8 mouse cellular contexts compared by ENCODE assay signal in genomic region chr5:134650926-134651325, GRCm38 (mm10). TPM values are rescaled to one million over a fixed set of nuclear protein-coding genes. Genes with fewer than 3 reads are reported as not detected.
DNase-seq lines count a peak whose midpoint lies in the region; ATAC-seq and TF ChIP-seq lines count a peak whose summit lies in the region.

No protein-coding gene starts in this region.

- no peak overlapping the region for H3K4me3 ChIP-seq in forebrain, embryonic 14.5 days (ENCODE audit: low read depth, low read length)
- no peak overlapping the region for H3K4me3 ChIP-seq in forebrain, embryonic 15.5 days
- H3K4me3 ChIP-seq in neural tube, embryonic 15.5 days (replicated peaks): no peak overlapping the region
- H3K4me3 ChIP-seq in neural tube, embryonic 11.5 days (ENCODE audit: low read depth, low read length): no peak overlapping the region

- H3K4me1 ChIP-seq in forebrain, embryonic 14.5 days (ENCODE audit: control insufficient read depth, insufficient read depth, low read length): no peaks in the 10 kb centered on the region
- 0 out of 2 replicates have a peak, but pooled peaks cover 4% of the 10 kb centered on the region for H3K4me1 ChIP-seq in forebrain, embryonic 15.5 days
- H3K4me1 ChIP-seq in neural tube, embryonic 15.5 days: no peaks in the 10 kb centered on the region
- no peaks in the 10 kb centered on the region for H3K4me1 ChIP-seq in neural tube, embryonic 11.5 days (ENCODE audit: control insufficient read depth, insufficient read depth, low read length)

- no peaks in the 10 kb centered on the region for H3K9me3 ChIP-seq in forebrain, embryonic 14.5 days (replicated peaks; ENCODE audit: control insufficient read depth, low read length)
- no peaks in the 10 kb centered on the region for H3K9me3 ChIP-seq in forebrain, embryonic 15.5 days
- no peaks in the 10 kb centered on the region for H3K9me3 ChIP-seq in neural tube, embryonic 15.5 days (replicated peaks)
- no peaks in the 10 kb centered on the region for H3K9me3 ChIP-seq in neural tube, embryonic 11.5 days (ENCODE audit: control insufficient read depth, low read length)

- no peaks in the 10 kb centered on the region for H3K36me3 ChIP-seq in forebrain, embryonic 14.5 days (ENCODE audit: control insufficient read depth, insufficient read depth, low read length)
- no peaks in the 10 kb centered on the region for H3K36me3 ChIP-seq in forebrain, embryonic 15.5 days
- H3K36me3 ChIP-seq in neural tube, embryonic 15.5 days: no peaks in the 10 kb centered on the region; the same call in 1 of the 2 replicates
- H3K36me3 ChIP-seq in neural tube, embryonic 11.5 days (ENCODE audit: control insufficient read depth, insufficient read depth, low read length): no peaks in the 10 kb centered on the region

- peak; percentile 55; the same call in 1 of the 2 replicates for TF ChIP-seq CTCF in brain, embryonic 14.5 days (IDR thresholded peaks at IDR 0.05; ENCODE audit: borderline replicate concordance, extremely low read depth, insufficient read depth, insufficient read length)

- ATAC-seq in forebrain, embryonic 14.5 days: no peak
- no peak for ATAC-seq in forebrain, embryonic 15.5 days (replicated peaks)
- no peak for ATAC-seq in neural tube, embryonic 15.5 days (ENCODE audit: low FRiP score)
- ATAC-seq in neural tube, embryonic 11.5 days (ENCODE audit: insufficient read depth, low FRiP score, low TSS enrichment): no peak

- TF ChIP-seq POLR2A in brain, embryonic 14.5 days (IDR thresholded peaks at IDR 0.05; ENCODE audit: borderline replicate concordance, extremely low read depth, insufficient read depth, insufficient read length, poor library complexity, severe bottlenecking): no peak

- WGBS in forebrain, embryonic 14.5 days: 54% methylated on average over 4 of the region's 5 CpGs
- WGBS in forebrain, embryonic 15.5 days: 59% methylated on average over 5 of the region's 5 CpGs
- 49% methylated on average over 4 of the region's 5 CpGs for WGBS in neural tube, embryonic 15.5 days
- WGBS in neural tube, embryonic 11.5 days: 41% methylated on average over 4 of the region's 5 CpGs

- no peak overlapping the region for H3K9ac ChIP-seq in forebrain, embryonic 14.5 days (ENCODE audit: low read length)
- no peak overlapping the region for H3K9ac ChIP-seq in forebrain, embryonic 15.5 days (replicated peaks)
- H3K9ac ChIP-seq in neural tube, embryonic 15.5 days (replicated peaks): no peak overlapping the region
- no peak overlapping the region for H3K9ac ChIP-seq in neural tube, embryonic 11.5 days (ENCODE audit: low read length)

- no peak overlapping the region for H3K27ac ChIP-seq in forebrain, embryonic 14.5 days (ENCODE audit: low read depth, low read length)
- no peak overlapping the region for H3K27ac ChIP-seq in forebrain, embryonic 15.5 days (replicated peaks)
- no peak overlapping the region for H3K27ac ChIP-seq in neural tube, embryonic 15.5 days (replicated peaks)
- H3K27ac ChIP-seq in neural tube, embryonic 11.5 days (ENCODE audit: low read depth, low read length): no peak overlapping the region

- no peak overlapping the region for H3K4me2 ChIP-seq in forebrain, embryonic 14.5 days (ENCODE audit: low read length)
- H3K4me2 ChIP-seq in forebrain, embryonic 15.5 days (replicated peaks): no peak overlapping the region
- no peak overlapping the region for H3K4me2 ChIP-seq in neural tube, embryonic 15.5 days
- no peak overlapping the region for H3K4me2 ChIP-seq in neural tube, embryonic 11.5 days (ENCODE audit: low read depth)

- no peaks in the 10 kb centered on the region for H3K27me3 ChIP-seq in forebrain, embryonic 14.5 days (replicated peaks; ENCODE audit: control insufficient read depth, insufficient read depth, low read length)
- no peaks in the 10 kb centered on the region for H3K27me3 ChIP-seq in forebrain, embryonic 15.5 days
- no peaks in the 10 kb centered on the region for H3K27me3 ChIP-seq in neural tube, embryonic 15.5 days (replicated peaks)
- no peaks in the 10 kb centered on the region for H3K27me3 ChIP-seq in neural tube, embryonic 11.5 days (ENCODE audit: control insufficient read depth, insufficient read depth, low read length)

- DNase-seq in forebrain, embryonic 14.5 days (ENCODE audit: low spot score): peak; percentile 38
- peak; percentile 27 for DNase-seq in neural tube, embryonic 10.5 days (ENCODE audit: extremely low spot score, low spot score)
- peak; percentile 42 for DNase-seq in brain, embryonic 14.5 days (ENCODE audit: low read depth)
- peak; percentile 76 for DNase-seq in kidney, postnatal 10 days
- peak; percentile 51 for DNase-seq in neural tube, embryonic 11.5 days (ENCODE audit: low spot score)
- no peak for DNase-seq in Muller cell, postnatal 12 days (ENCODE audit: inconsistent ontology term)

RNA-seq across cellular contexts. Expression of gene Eif4h, which starts 11.6 kb away (rescaled TPM):
- polyA plus RNA-seq in forebrain, embryonic 14.5 days (2014; fragmentation: Nextera tagmentation; extraction: Ambion mirVana): 402 and 418 TPM in 2 replicates
- 405 and 408 TPM in 2 replicates for polyA plus RNA-seq in forebrain, embryonic 15.5 days (2015; fragmentation: Nextera tagmentation; extraction: Ambion mirVana)
- 317 and 361 TPM in 2 replicates for polyA plus RNA-seq in neural tube, embryonic 15.5 days (2015; fragmentation: Nextera tagmentation; extraction: Ambion mirVana)
- polyA plus RNA-seq in brain, embryonic 14.5 days (2012; rRNA removed): 313 and 339 TPM in 2 replicates
- 457 and 469 TPM in 2 replicates for polyA plus RNA-seq in neural tube, embryonic 11.5 days (2014; fragmentation: Nextera tagmentation; extraction: Ambion mirVana)

RNA-seq across cellular contexts. Expression of gene Lat2, which starts 36.1 kb away (rescaled TPM):
- 0.99 and 1.6 TPM in 2 replicates for polyA plus RNA-seq in forebrain, embryonic 14.5 days (2014; fragmentation: Nextera tagmentation; extraction: Ambion mirVana)
- 2.6 and 4.4 TPM in 2 replicates for polyA plus RNA-seq in forebrain, embryonic 15.5 days (2015; fragmentation: Nextera tagmentation; extraction: Ambion mirVana)
- 3.4 and 3.9 TPM in 2 replicates for polyA plus RNA-seq in neural tube, embryonic 15.5 days (2015; fragmentation: Nextera tagmentation; extraction: Ambion mirVana)
- 5.9 and 6.4 TPM in 2 replicates for polyA plus RNA-seq in brain, embryonic 14.5 days (2012; rRNA removed)
- polyA plus RNA-seq in neural tube, embryonic 11.5 days (2014; fragmentation: Nextera tagmentation; extraction: Ambion mirVana): 1.4 TPM in 2 replicates

RNA-seq across cellular contexts. Expression of gene Limk1, which starts 37.5 kb away (rescaled TPM):
- polyA plus RNA-seq in forebrain, embryonic 14.5 days (2014; fragmentation: Nextera tagmentation; extraction: Ambion mirVana): 14.0 and 16.4 TPM in 2 replicates
- polyA plus RNA-seq in forebrain, embryonic 15.5 days (2015; fragmentation: Nextera tagmentation; extraction: Ambion mirVana): 16.0 and 16.9 TPM in 2 replicates
- polyA plus RNA-seq in neural tube, embryonic 15.5 days (2015; fragmentation: Nextera tagmentation; extraction: Ambion mirVana): 22.7 and 27.1 TPM in 2 replicates
- 63.4 and 89.3 TPM in 2 replicates for polyA plus RNA-seq in brain, embryonic 14.5 days (2012; rRNA removed)
- polyA plus RNA-seq in neural tube, embryonic 11.5 days (2014; fragmentation: Nextera tagmentation; extraction: Ambion mirVana): 10.3 and 11.4 TPM in 2 replicates
